Mouse (Mus musculus) forebrain, embryonic 11.5 days (tissue): ENCODE measurements at regions not wholly inside any gene's neighbourhood (a gene's known extent, or its start where the extent isn't known, plus 50 kb on each side); places are given as distances from the start of the nearest gene placed in this dataset.

ENCODE experiments used
- ATAC-seq: fragments of 200-750 bp; cut with Nextera tagmentation; replicated peaks from 2 replicates; pipeline ENCODE4 v1.8.0; 2017; ENCODE audit warnings: moderate TSS enrichment; ENCODE audit not compliant: low FRiP score
- DNase-seq: peaks from one replicate; pipeline ENCODE4 v3.0.0-alpha.2; 2017; ENCODE audit warnings: low spot score
- H3K27ac ChIP-seq: fragments of 300-500 bp; sonication (generic); 2 replicates; pipeline ENCODE4 v1.5.1; 2014; ENCODE audit warnings: low read depth, low read length
- H3K27me3 ChIP-seq: fragments of 300-500 bp; sonication (generic); 2 replicates; pipeline ENCODE4 v1.6.1; 2014; ENCODE audit warnings: mild to moderate bottlenecking, low read length, mixed read lengths; ENCODE audit not compliant: control insufficient read depth, insufficient read depth
- H3K36me3 ChIP-seq: fragments of 300-500 bp; sonication (generic); 2 replicates; pipeline ENCODE4 v1.6.1; 2014; ENCODE audit warnings: mild to moderate bottlenecking, low read length, moderate library complexity, mixed read lengths; ENCODE audit not compliant: control insufficient read depth, insufficient read depth
- H3K4me1 ChIP-seq: fragments of 300-500 bp; sonication (generic); replicated peaks from 2 replicates; pipeline ENCODE4 v1.6.1; 2014; ENCODE audit warnings: low read length, mixed read lengths; ENCODE audit not compliant: control insufficient read depth, insufficient read depth
- H3K4me2 ChIP-seq: fragments of 300-500 bp; sonication (generic); 2 replicates; pipeline ENCODE4 v1.6.1; 2014; ENCODE audit warnings: low read depth, mild to moderate bottlenecking, low read length, moderate library complexity, mixed read lengths; ENCODE audit not compliant: severe bottlenecking
- H3K4me3 ChIP-seq: fragments of 300-500 bp; sonication (generic); 2 replicates; pipeline ENCODE4 v1.5.1; 2014; ENCODE audit warnings: low read depth, low read length
- H3K9ac ChIP-seq: fragments of 300-500 bp; sonication (generic); 2 replicates; pipeline ENCODE4 v1.6.1; 2014; ENCODE audit warnings: low read length
- H3K9me3 ChIP-seq: fragments of 300-500 bp; sonication (generic); 2 replicates; pipeline ENCODE4 v1.6.1; 2016; ENCODE audit warnings: low read length, mixed read lengths; ENCODE audit not compliant: control insufficient read depth
- WGBS: fragments of 180-500 bp; shearing (Covaris S2); extraction: QIAGEN DNeasy Blood & Tissue Kit; methylation state at CpG from one replicate; pipeline ENCODE4 v1.1.7; 2014; 5-methylcytosine and 5-hydroxymethylcytosine counted together

- no peak overlapping the region for H3K9ac ChIP-seq
- H3K27ac ChIP-seq: no peak overlapping the region
- no peaks in the 10 kb centered on the region for H3K27me3 ChIP-seq
- no peak overlapping the region for H3K4me3 ChIP-seq
- WGBS: 95% methylated on average over 8 of the region's 8 CpGs
- H3K36me3 ChIP-seq: no peaks in the 10 kb centered on the region
- H3K4me1 ChIP-seq: no peaks in the 10 kb centered on the region
- DNase-seq (no peak), ATAC-seq (no peak)
- H3K4me2 ChIP-seq: no peak overlapping the region
- H3K9me3 ChIP-seq: no peaks in the 10 kb centered on the region
Measured at GRCm38 (mm10) chr15:97465366-97465765, 218.3 kb upstream of the Amigo2 start.

GRCm38 (mm10) chr15:97464737-97465136, 217.7 kb upstream of the Amigo2 start:
- no peaks in the 10 kb centered on the region for H3K4me1 ChIP-seq
- DNase-seq (no peak), ATAC-seq (no peak)
- no peak overlapping the region for H3K4me3 ChIP-seq
- no peaks in the 10 kb centered on the region for H3K36me3 ChIP-seq
- H3K9ac ChIP-seq: no peak overlapping the region
- no peak overlapping the region for H3K4me2 ChIP-seq
- 92% methylated on average over 9 of the region's 9 CpGs for WGBS
- H3K27ac ChIP-seq: no peak overlapping the region
- no peaks in the 10 kb centered on the region for H3K27me3 ChIP-seq
- no peaks in the 10 kb centered on the region for H3K9me3 ChIP-seq

GRCm38 (mm10) chr15:97462587-97462986, 215.5 kb upstream of the Amigo2 start:
- DNase-seq: no peak
- Histone ChIP-seq H3K4me1 (no peaks in the 10 kb centered on the region), H3K36me3 (no peaks in the 10 kb centered on the region), H3K9me3 (no peaks in the 10 kb centered on the region), H3K4me3 (no peak overlapping the region), H3K4me2 (no peak overlapping the region), H3K27me3 (no peaks in the 10 kb centered on the region), H3K9ac (no peak overlapping the region), H3K27ac (no peak overlapping the region)
- no peak for ATAC-seq
- WGBS: 89% methylated on average over 2 of the region's 2 CpGs

GRCm38 (mm10) chr15:97462006-97462405, 214.9 kb upstream of the Amigo2 start:
- H3K9ac ChIP-seq: no peak overlapping the region
- 90% methylated on average over 7 of the region's 7 CpGs for WGBS
- H3K4me3 ChIP-seq: no peak overlapping the region
- no peaks in the 10 kb centered on the region for H3K9me3 ChIP-seq
- no peak overlapping the region for H3K4me2 ChIP-seq
- DNase-seq: no peak
- H3K4me1 ChIP-seq: no peaks in the 10 kb centered on the region
- no peak overlapping the region for H3K27ac ChIP-seq
- H3K36me3 ChIP-seq: no peaks in the 10 kb centered on the region
- ATAC-seq: no peak
- no peaks in the 10 kb centered on the region for H3K27me3 ChIP-seq

- no peak overlapping the region for H3K27ac ChIP-seq
- H3K36me3 ChIP-seq: no peaks in the 10 kb centered on the region
- ATAC-seq (no peak), DNase-seq (no peak)
- H3K9ac ChIP-seq: no peak overlapping the region
- H3K27me3 ChIP-seq: no peaks in the 10 kb centered on the region
- H3K4me3 ChIP-seq: no peak overlapping the region
- H3K4me1 ChIP-seq: no peaks in the 10 kb centered on the region
- no peaks in the 10 kb centered on the region for H3K9me3 ChIP-seq
- 73% methylated on average over 7 of the region's 7 CpGs for WGBS
- H3K4me2 ChIP-seq: no peak overlapping the region
Measured at GRCm38 (mm10) chr15:97461060-97461459, 214.0 kb upstream of the Amigo2 start.

- 88% methylated on average over 7 of the region's 7 CpGs for WGBS
- no peak overlapping the region for H3K4me3 ChIP-seq
- H3K27ac ChIP-seq: no peak overlapping the region
- no peak overlapping the region for H3K9ac ChIP-seq
- DNase-seq (no peak), ATAC-seq (no peak)
- H3K9me3 ChIP-seq: no peaks in the 10 kb centered on the region
- no peaks in the 10 kb centered on the region for H3K36me3 ChIP-seq
- no peak overlapping the region for H3K4me2 ChIP-seq
- no peaks in the 10 kb centered on the region for H3K4me1 ChIP-seq
- no peaks in the 10 kb centered on the region for H3K27me3 ChIP-seq
Measured at GRCm38 (mm10) chr15:97460360-97460719, 213.3 kb upstream of the Amigo2 start.

- ATAC-seq (no peak), DNase-seq (no peak)
- Histone ChIP-seq H3K4me1 (no peaks in the 10 kb centered on the region), H3K9ac (no peak overlapping the region), H3K27me3 (no peaks in the 10 kb centered on the region), H3K4me2 (no peak overlapping the region), H3K27ac (no peak overlapping the region), H3K4me3 (no peak overlapping the region), H3K36me3 (no peaks in the 10 kb centered on the region), H3K9me3 (no peaks in the 10 kb centered on the region)
- WGBS: 91% methylated on average over 19 of the region's 19 CpGs
Measured at GRCm38 (mm10) chr15:97459606-97460359, 212.7 kb upstream of the Amigo2 start.

GRCm38 (mm10) chr15:97458748-97459221, 211.7 kb upstream of the Amigo2 start:
- no peak overlapping the region for H3K4me3 ChIP-seq
- no peak overlapping the region for H3K9ac ChIP-seq
- no peaks in the 10 kb centered on the region for H3K36me3 ChIP-seq
- no peak overlapping the region for H3K27ac ChIP-seq
- no peak overlapping the region for H3K4me2 ChIP-seq
- no peaks in the 10 kb centered on the region for H3K9me3 ChIP-seq
- ATAC-seq: no peak
- DNase-seq: peak; percentile 45
- WGBS: 70% methylated on average over 11 of the region's 11 CpGs
- H3K4me1 ChIP-seq: no peaks in the 10 kb centered on the region
- H3K27me3 ChIP-seq: no peaks in the 10 kb centered on the region

- WGBS: 37% methylated on average over 17 of the region's 17 CpGs
- no peak overlapping the region for H3K4me2 ChIP-seq
- no peaks in the 10 kb centered on the region for H3K27me3 ChIP-seq
- no peaks in the 10 kb centered on the region for H3K4me1 ChIP-seq
- DNase-seq: peak; percentile 35
- no peak overlapping the region for H3K9ac ChIP-seq
- H3K9me3 ChIP-seq: no peaks in the 10 kb centered on the region
- no peak overlapping the region for H3K27ac ChIP-seq
- H3K36me3 ChIP-seq: no peaks in the 10 kb centered on the region
- ATAC-seq: no peak
- no peak overlapping the region for H3K4me3 ChIP-seq
Measured at GRCm38 (mm10) chr15:97458139-97458747, 211.2 kb upstream of the Amigo2 start.
